Mouse (Mus musculus) liver, postnatal 0 days (tissue): ENCODE measurements at regions not wholly inside any gene's neighbourhood (a gene's known extent, or its start where the extent isn't known, plus 50 kb on each side); places are given as distances from the start of the nearest gene placed in this dataset.

Source experiments
- CTCF ChIP-seq: sonication (generic); IDR thresholded peaks from 2 replicates; pipeline ENCODE4 v1.5.1; 2016; ENCODE audit warnings: antibody characterized with exemption, low read depth
- EP300 ChIP-seq: IDR thresholded peaks from 2 replicates; pipeline ENCODE4 v1.6.1; 2016; ENCODE audit warnings: antibody characterized with exemption, low read depth, mild to moderate bottlenecking

GRCm38 (mm10) chr2:137371062-137371461 is 254.6 kb upstream of the Jag1 start:
- TF ChIP-seq CTCF (no peak), EP300 (no peak)
